Mouse (Mus musculus) bone marrow, adult 2 months (tissue): ENCODE measurements around the gene Itgad.
A peak's percentile ranks its signal among the peaks of the same experiment; 100 is the strongest.

Experiments used
- CTCF ChIP-seq: fragments of 200-500 bp; IDR thresholded peaks from 2 replicates; pipeline ENCODE4 v1.5.1; 2011; ENCODE audit warnings: low read length, control low read depth; ENCODE audit not compliant: control insufficient read depth, insufficient read depth
- POLR2A ChIP-seq: fragments of 200-500 bp; IDR thresholded peaks from 2 replicates; pipeline ENCODE4 v1.6.1; 2011; ENCODE audit warnings: low read depth, mild to moderate bottlenecking, control low read depth, low read length, borderline replicate concordance; ENCODE audit not compliant: control insufficient read depth

DNA sequence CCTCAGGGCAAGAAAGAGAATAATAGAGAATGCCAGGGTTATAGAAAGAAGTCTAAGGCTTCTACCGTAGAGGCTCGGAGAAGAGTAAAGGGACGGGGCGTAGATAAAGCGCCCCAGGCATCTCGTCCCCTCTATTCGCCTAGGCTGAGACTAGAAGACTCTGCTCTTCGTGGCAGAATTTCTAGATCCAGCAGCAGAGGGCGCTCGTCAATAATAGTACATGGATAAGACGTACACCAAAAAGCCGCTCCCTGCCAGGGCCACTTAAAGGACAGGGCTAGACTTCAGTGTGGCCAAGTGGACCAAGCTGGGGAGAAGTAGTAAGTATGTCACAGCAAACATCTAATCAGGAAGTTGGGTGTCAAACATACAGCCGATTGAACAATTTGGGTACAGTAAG lies 93.3 kb downstream of the Itgad start:
- TF ChIP-seq CTCF (peak; percentile 53; the same call in 1 of the 2 replicates), POLR2A (no peak)
